In the genomic region with DNA sequence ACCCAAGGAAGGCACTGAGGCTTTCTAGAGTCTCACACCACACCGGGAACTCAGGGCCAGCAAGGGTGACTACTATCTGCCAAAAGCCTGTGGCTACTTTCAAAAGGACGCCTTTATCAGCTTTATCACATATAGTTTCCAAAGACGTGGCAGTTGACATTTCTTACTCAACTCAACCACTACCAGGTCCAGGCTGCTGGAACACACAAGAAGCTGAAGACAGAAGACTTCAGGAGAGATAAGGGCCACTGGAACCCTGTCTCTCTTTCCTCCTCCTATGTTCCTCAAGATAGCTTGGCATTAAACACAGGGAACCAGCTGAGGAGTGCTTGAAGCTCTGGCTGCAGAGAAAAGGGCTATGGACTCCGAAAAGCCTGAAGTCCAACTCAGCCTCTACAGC, we compare ENCODE assay signal across 17 mouse cellular contexts. TPM values are rescaled to one million over a fixed set of nuclear protein-coding genes. Genes with fewer than 3 reads are reported as not detected.
DNase-seq lines count a peak whose midpoint lies in the region; ATAC-seq and TF ChIP-seq lines count a peak whose summit lies in the region.
"Had no signal": no experiment of that assay in that cellular context is flagged by ENCODE, and none has a peak within 500 bp of the region (broad histone marks: within the 10 kb centered on the region; RNA-seq: fewer than 3 reads in every experiment).

No protein-coding gene starts in this region.

- H3K4me1 ChIP-seq in lung, adult 2 months (ENCODE audit: control insufficient read depth, insufficient read depth, low read length): peaks cover 11% of the 10 kb centered on the region
- H3K4me1 ChIP-seq in liver, embryonic 14.5 days (replicated peaks; ENCODE audit: control insufficient read depth in 2 of 2, insufficient read depth in 2 of 2, low read length in 1 of 2): peaks cover 26 to 32% of the 10 kb centered on the region in 2 experiments
- no peaks in the 10 kb centered on the region for H3K4me1 ChIP-seq in midbrain, embryonic 13.5 days (replicated peaks)
- H3K4me1 ChIP-seq: embryonic facial prominence, embryonic 13.5 days; limb, embryonic 13.5 days; midbrain, embryonic 15.5 days had no signal

- H3K27ac ChIP-seq in liver, embryonic 14.5 days: 0 out of 2 replicates have a peak overlapping the region, but pooled peaks have one; percentile 8
- H3K27ac ChIP-seq in midbrain, embryonic 13.5 days: no peak overlapping the region
- H3K27ac ChIP-seq: embryonic facial prominence, embryonic 13.5 days; forebrain, embryonic 10.5 days; kidney, postnatal 0 days; limb, embryonic 13.5 days; midbrain, embryonic 15.5 days had no signal

- no peaks in the 10 kb centered on the region for H3K27me3 ChIP-seq in liver, embryonic 14.5 days (ENCODE audit: control insufficient read depth, insufficient read depth, low read length)
- H3K27me3 ChIP-seq in midbrain, embryonic 13.5 days: no peaks in the 10 kb centered on the region
- H3K27me3 ChIP-seq: embryonic facial prominence, embryonic 13.5 days; limb, embryonic 13.5 days; midbrain, embryonic 15.5 days; Patski had no signal

- H3K9ac ChIP-seq in liver, embryonic 14.5 days (replicated peaks): no peak overlapping the region
- H3K9ac ChIP-seq in midbrain, embryonic 13.5 days (replicated peaks): no peak overlapping the region
- H3K9ac ChIP-seq: embryonic facial prominence, embryonic 13.5 days; limb, embryonic 13.5 days; midbrain, embryonic 15.5 days had no signal

- no peak for TF ChIP-seq CTCF in lung, adult 2 months (IDR thresholded peaks at IDR 0.05; ENCODE audit: insufficient read depth, low read length)
- TF ChIP-seq CTCF in liver, embryonic 14.5 days (IDR thresholded peaks at IDR 0.05; ENCODE audit: low read depth): no peak

- TF ChIP-seq EP300 in liver, embryonic 14.5 days (IDR thresholded peaks at IDR 0.05; ENCODE audit: low read depth): peak; percentile 36; the same call in 1 of the 2 replicates

- WGBS in lung, adult 2 months: 60% methylated on average over 4 of the region's 4 CpGs
- WGBS in liver, embryonic 14.5 days (ENCODE audit: insufficient replicate concordance): 23% methylated on average over 4 of the region's 4 CpGs
- 92% methylated on average over 4 of the region's 4 CpGs for WGBS in midbrain, embryonic 13.5 days

- H3K4me2 ChIP-seq in liver, embryonic 14.5 days (ENCODE audit: low read depth): no peak overlapping the region
- H3K4me2 ChIP-seq in midbrain, embryonic 13.5 days (replicated peaks): no peak overlapping the region
- H3K4me2 ChIP-seq: embryonic facial prominence, embryonic 13.5 days; limb, embryonic 13.5 days; midbrain, embryonic 15.5 days had no signal

- H3K36me3 ChIP-seq in liver, embryonic 14.5 days (replicated peaks; ENCODE audit: control insufficient read depth, insufficient read depth, low read depth): peaks cover 9% of the 10 kb centered on the region; the same call in 1 of the 2 replicates
- H3K36me3 ChIP-seq in midbrain, embryonic 13.5 days: no peaks in the 10 kb centered on the region
- H3K36me3 ChIP-seq: forebrain, embryonic 10.5 days; midbrain, embryonic 15.5 days had no signal

- ATAC-seq in liver, embryonic 14.5 days (ENCODE audit: insufficient read depth): peak; percentile 55; the same call in 1 of the 2 replicates
- no peak for ATAC-seq in midbrain, embryonic 13.5 days
- ATAC-seq: hindbrain, embryonic 16.5 days; midbrain, embryonic 15.5 days; Patski had no signal

- H3K9me3 ChIP-seq in liver, embryonic 14.5 days (ENCODE audit: control insufficient read depth, low read length): no peaks in the 10 kb centered on the region
- no peaks in the 10 kb centered on the region for H3K9me3 ChIP-seq in midbrain, embryonic 13.5 days
- H3K9me3 ChIP-seq: embryonic facial prominence, embryonic 13.5 days; forebrain, embryonic 10.5 days; limb, embryonic 13.5 days; midbrain, embryonic 15.5 days had no signal

- H3K4me3 ChIP-seq in lung, adult 2 months (replicated peaks; ENCODE audit: extremely low read depth, low read depth, low read length): no peak overlapping the region
- no peak overlapping the region for H3K4me3 ChIP-seq in liver, embryonic 14.5 days (ENCODE audit: insufficient read depth in 1 of 2, low read depth in 2 of 2, low read length in 2 of 2)
- H3K4me3 ChIP-seq in midbrain, embryonic 13.5 days (replicated peaks): no peak overlapping the region
- H3K4me3 ChIP-seq: embryonic facial prominence, embryonic 13.5 days; forebrain, embryonic 10.5 days; limb, embryonic 13.5 days; midbrain, embryonic 15.5 days had no signal

- TF ChIP-seq POLR2A in lung, adult 2 months (IDR thresholded peaks at IDR 0.05; ENCODE audit: borderline replicate concordance, extremely low read depth, low read depth, low read length): no peak

- peak; percentile 0 for DNase-seq in cerebellum, adult 8-10 months
- no peak for DNase-seq in cerebellum, postnatal 10 days
- peak; percentile 4 for DNase-seq in lung, adult 2 months
- DNase-seq in lung, postnatal 25 days (ENCODE audit: low spot score): no peak
- no peak for DNase-seq in liver, embryonic 14.5 days (ENCODE audit: low read depth in 3 of 3, low spot score in 3 of 3)
- peak; percentile 2 for DNase-seq in testis, postnatal 14 days (ENCODE audit: low spot score)
- DNase-seq in right cerebral cortex, adult 2 months (ENCODE audit: low spot score in 2 of 2): no peak
- DNase-seq: lung, postnatal 14 days; right cerebral cortex, adult 18-20 months had no signal

RNA-seq across cellular contexts. Expression of a gene that starts 21.2 kb away (rescaled TPM):
- polyA plus RNA-seq in lung, adult 2 months (2012; rRNA removed): 18.2 and 18.4 TPM in 2 replicates
- 4.6 and 6.0 TPM in 2 replicates for polyA plus RNA-seq in liver, embryonic 14.5 days (2012; rRNA removed)
- 17.8 and 19.2 TPM in 2 replicates for polyA plus RNA-seq in liver, embryonic 14.5 days (2014; fragmentation: Nextera tagmentation; extraction: Ambion mirVana)
- polyA plus RNA-seq in midbrain, embryonic 13.5 days (2015; fragmentation: Nextera tagmentation; extraction: Ambion mirVana): 7.8 and 8.3 TPM in 2 replicates

Comparison
In these comparisons a context has a peak if more than half of its experiments do, and no peak if none do; other contexts are left out.
1. DNase-seq: peak in cerebellum, adult 8-10 months (single experiment), lung, adult 2 months (single experiment) and testis, postnatal 14 days (single experiment); none in cerebellum, postnatal 10 days (0 of 2), lung, postnatal 25 days (single experiment), liver, embryonic 14.5 days (0 of 3) and right cerebral cortex, adult 2 months (0 of 2).